Mouse (Mus musculus) heart, adult 2 months (tissue): Measurements from ENCODE around the gene Psat1. TPM values are rescaled to one million over a fixed set of nuclear protein-coding genes. Genes with fewer than 3 reads are reported as not detected.

Experiments
- DNase-seq, 2 experiments: peaks; one replicate each; pipeline ENCODE4 v3.0.0; 2021
- H3K27ac ChIP-seq: fragments of 200-600 bp; 2 replicates; pipeline ENCODE4 v1.8.1; 2022
- H3K27me3 ChIP-seq: fragments of 200-500 bp; 2 replicates; pipeline ENCODE4 v1.6.1; 2012; ENCODE audit warnings: mild to moderate bottlenecking, low read length, inconsistent platforms, mixed read lengths; ENCODE audit not compliant: control insufficient read depth, insufficient read depth
- H3K36me3 ChIP-seq: fragments of 200-500 bp; 2 replicates; pipeline ENCODE4 v1.6.1; 2012; ENCODE audit warnings: low read length, inconsistent platforms; ENCODE audit not compliant: control insufficient read depth, insufficient read depth
- H3K4me1 ChIP-seq: fragments of 200-500 bp; 2 replicates; pipeline ENCODE4 v1.6.1; 2011; ENCODE audit warnings: low read length; ENCODE audit not compliant: control insufficient read depth, insufficient read depth
- H3K4me3 ChIP-seq: fragments of 200-600 bp; 2 replicates; pipeline ENCODE4 v1.8.1; 2022
- H3K79me2 ChIP-seq: fragments of 200-500 bp; replicated peaks from 2 replicates; pipeline ENCODE4 v1.6.1; 2012; ENCODE audit warnings: mild to moderate bottlenecking, inconsistent platforms, low read length, moderate library complexity, mixed read lengths; ENCODE audit not compliant: control insufficient read depth, insufficient read depth
- H3K9ac ChIP-seq: fragments of 200-500 bp; 2 replicates; pipeline ENCODE4 v1.6.1; 2012; ENCODE audit warnings: low read depth, mild to moderate bottlenecking, control low read depth, inconsistent platforms, low read length, mixed read lengths
- CTCF ChIP-seq: fragments of 200-600 bp; IDR thresholded peaks from 2 replicates; pipeline ENCODE4 v1.8.1; 2022; ENCODE audit warnings: antibody characterized with exemption, mild to moderate bottlenecking, moderate library complexity
- EP300 ChIP-seq: fragments of 200-500 bp; IDR thresholded peaks from 2 replicates; pipeline ENCODE4 v1.6.1; 2011; ENCODE audit warnings: low read depth, low read length, control low read depth; ENCODE audit not compliant: insufficient read depth
- POLR2A ChIP-seq: fragments of 200-500 bp; IDR thresholded peaks from 2 replicates; pipeline ENCODE4 v1.6.1; 2011; ENCODE audit warnings: mild to moderate bottlenecking, low read depth, low read length, control low read depth; ENCODE audit not compliant: insufficient read depth
- WGBS: fragments of 180-500 bp; shearing (Covaris S2); methylation state at CpG from one replicate; pipeline ENCODE4 v1.1.7; 2018; 5-methylcytosine and 5-hydroxymethylcytosine counted together
- intact Hi-C: fragments of 180-260 bp; cut with DNase I; formaldehyde crosslinking; loops from one replicate; pipeline ENCODE4 v1.15.1; 2025
- polyA plus RNA-seq: library from polyadenylated mRNA; depleted of rRNA; stranded (reverse); fragments of >200 nt; gene quantifications from 2 replicates; pipeline ENCODE4 v1.2.3, GENCODE M21; 2012
- total RNA-seq, 2 experiments: library from RNA; stranded (reverse); gene quantifications; 2 replicates each; pipeline ENCODE4 v1.2.3; 2021

Psat1 gene
- total and polyA plus RNA-seq, 3 experiments: 2.3 to 3.5 (median 2.4) TPM

- peak; percentile 13; the same call in 1 of the 2 replicates for TF ChIP-seq CTCF
- no peak for TF ChIP-seq POLR2A
- no peak for TF ChIP-seq EP300
- Histone ChIP-seq H3K9ac (peak overlapping the region; percentile 51), H3K4me1 (peaks cover 5% of the 10 kb centered on the region), H3K27ac (peak overlapping the region; percentile 24; the same call in 1 of the 2 replicates), H3K79me2 (no peaks in the 10 kb centered on the region), H3K4me3 (peak overlapping the region; percentile 73), H3K36me3 (no peaks in the 10 kb centered on the region), H3K27me3 (no peaks in the 10 kb centered on the region)
- WGBS: under 1% methylated on average over 46 of the region's 46 CpGs
- intact Hi-C loops: no loop called here
- DNase-seq: peak; percentile 67 to 68
Observed at GRCm38 (mm10) chr19:15924181-15924865, 22.8 kb downstream of the Psat1 start.

- peak; percentile 44 to 51 for DNase-seq
- no peak overlapping the region for H3K9ac ChIP-seq
- intact Hi-C loops: no loop called here
Observed at GRCm38 (mm10) chr19:15923426-15923825, 23.7 kb downstream of the Psat1 start.

GRCm38 (mm10) chr19:15919336-15919735, 27.8 kb downstream of the Psat1 start:
- DNase-seq: no peak
- no peaks in the 10 kb centered on the region for H3K79me2 ChIP-seq

More at GRCm38 (mm10) chr19:15923426-15923825, 23.7 kb downstream of the Psat1 start:
- Histone ChIP-seq H3K36me3 (no peaks in the 10 kb centered on the region), H3K27me3 (no peaks in the 10 kb centered on the region), H3K4me1 (peaks cover 5% of the 10 kb centered on the region), H3K79me2 (no peaks in the 10 kb centered on the region), H3K27ac (no peak overlapping the region; the same call in 1 of the 2 replicates), H3K4me3 (no peak overlapping the region)
- TF ChIP-seq EP300 (no peak), POLR2A (no peak), CTCF (peak; percentile 18; the same call in 1 of the 2 replicates)
- WGBS: 24% methylated on average over 9 of the region's 9 CpGs

GRCm38 (mm10) chr19:15918111-15918510, 29.0 kb downstream of the Psat1 start:
- intact Hi-C loops: no loop called here
- no peak for TF ChIP-seq CTCF
- no peak for TF ChIP-seq EP300
- no peak for TF ChIP-seq POLR2A
- H3K27ac ChIP-seq: no peak overlapping the region
- 92% methylated on average over 7 of the region's 7 CpGs for WGBS
- DNase-seq: no peak
- no peaks in the 10 kb centered on the region for H3K4me1 ChIP-seq
- H3K27me3 ChIP-seq: no peaks in the 10 kb centered on the region
- no peak overlapping the region for H3K9ac ChIP-seq
- no peak overlapping the region for H3K4me3 ChIP-seq
- no peaks in the 10 kb centered on the region for H3K79me2 ChIP-seq
- no peaks in the 10 kb centered on the region for H3K36me3 ChIP-seq

More at GRCm38 (mm10) chr19:15919336-15919735, 27.8 kb downstream of the Psat1 start:
- 96% methylated on average over 7 of the region's 7 CpGs for WGBS
- Histone ChIP-seq H3K36me3 (no peaks in the 10 kb centered on the region), H3K4me1 (peaks cover 4% of the 10 kb centered on the region), H3K4me3 (no peak overlapping the region), H3K27me3 (no peaks in the 10 kb centered on the region), H3K27ac (no peak overlapping the region), H3K9ac (no peak overlapping the region)
- intact Hi-C loops: no loop called here
- TF ChIP-seq EP300 (no peak), POLR2A (no peak), CTCF (no peak)

- Histone ChIP-seq H3K36me3 (no peaks in the 10 kb centered on the region), H3K9ac (no peak overlapping the region), H3K79me2 (no peaks in the 10 kb centered on the region), H3K27me3 (no peaks in the 10 kb centered on the region), H3K4me1 (no peaks in the 10 kb centered on the region; the same call in 1 of the 2 replicates), H3K4me3 (no peak overlapping the region), H3K27ac (no peak overlapping the region)
- TF ChIP-seq CTCF: no peak
- no peak for TF ChIP-seq EP300
- no peak for TF ChIP-seq POLR2A
- no peak for DNase-seq
- intact Hi-C loops: no loop called here
- 90% methylated on average over 9 of the region's 9 CpGs for WGBS
Observed at GRCm38 (mm10) chr19:15913249-15913997, 33.7 kb downstream of the Psat1 start.

- Histone ChIP-seq H3K27me3 (no peaks in the 10 kb centered on the region), H3K4me3 (no peak overlapping the region), H3K9ac (no peak overlapping the region), H3K27ac (no peak overlapping the region; the same call in 1 of the 2 replicates), H3K36me3 (no peaks in the 10 kb centered on the region), H3K79me2 (no peaks in the 10 kb centered on the region), H3K4me1 (no peaks in the 10 kb centered on the region; the same call in 1 of the 2 replicates)
- no peak for DNase-seq
- intact Hi-C loops: no loop called here
- WGBS: 85% methylated on average over 5 of the region's 5 CpGs
- TF ChIP-seq CTCF: no peak
- TF ChIP-seq EP300: no peak
- TF ChIP-seq POLR2A: no peak
Observed at GRCm38 (mm10) chr19:15911441-15911840, 35.7 kb downstream of the Psat1 start.
